ENCODE assay signal across 8 mouse cellular contexts in the genomic region with DNA sequence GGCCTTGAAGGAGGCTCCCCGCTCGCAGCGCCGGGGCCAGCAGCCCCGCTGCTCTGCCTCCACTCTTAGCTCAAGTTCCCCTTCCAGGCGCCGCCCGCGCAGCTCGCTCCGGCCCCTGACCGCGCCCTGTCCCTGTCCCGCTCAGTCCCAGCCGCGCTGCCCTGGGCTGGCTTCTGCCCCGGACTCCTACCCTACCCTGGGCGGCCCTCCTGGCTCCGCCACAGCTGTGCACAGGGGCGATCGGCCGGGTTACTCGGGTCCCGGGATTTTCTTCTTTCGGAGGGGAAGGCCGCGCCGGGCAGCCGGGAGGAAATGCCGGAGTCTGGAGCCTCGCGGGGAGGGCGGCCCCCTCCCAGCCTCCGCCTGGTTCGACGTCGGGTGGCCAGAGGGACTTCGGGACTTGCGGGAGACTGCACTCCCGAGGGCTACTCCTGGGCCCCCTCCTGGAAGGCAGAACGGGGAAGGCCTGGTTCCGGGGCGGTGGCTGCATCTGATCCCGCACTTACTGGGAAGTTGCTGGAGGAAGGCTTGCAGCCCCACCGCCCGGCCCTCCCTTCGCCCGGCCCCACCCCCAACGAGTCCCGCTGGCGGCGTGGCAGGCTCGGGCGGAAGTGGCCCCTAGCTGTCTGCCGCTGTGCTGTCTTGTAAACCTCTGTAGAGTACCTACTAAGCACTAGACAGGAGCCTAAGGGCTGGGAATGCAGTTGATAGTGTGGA. TPM values are rescaled to one million over a fixed set of nuclear protein-coding genes. Genes with fewer than 3 reads are reported as not detected.
DNase-seq lines count a peak whose midpoint lies in the region; ATAC-seq and TF ChIP-seq lines count a peak whose summit lies in the region.

A gene (minus strand): TSS at position 545 of the 717 bp plus-strand sequence.

- intact Hi-C loops in gastrocnemius, postnatal 36 days (cut with DNase I): loop anchor here (2.0 kb wide), 2 partner anchors 43 to 79 kb away; a partner anchor contains a TSS

- peak within 1 kb of the TSS; percentile 98 for H3K9ac ChIP-seq in limb, embryonic 14.5 days (ENCODE audit: low read depth, low read length, severe bottlenecking)
- peak within 1 kb of the TSS; percentile 72 for H3K9ac ChIP-seq in midbrain, embryonic 13.5 days (replicated peaks)

- peak within 1 kb of the TSS; percentile 81 for H3K27ac ChIP-seq in limb, embryonic 14.5 days (replicated peaks; ENCODE audit: low read depth, low read length)
- H3K27ac ChIP-seq in midbrain, embryonic 13.5 days: no peak within 1 kb of the TSS
- peak within 1 kb of the TSS; percentile 80 for H3K27ac ChIP-seq in spleen, adult 2 months (ENCODE audit: insufficient read depth, low read length)

- TF ChIP-seq POLR2A in limb, embryonic 14.5 days (IDR thresholded peaks at IDR 0.05; ENCODE audit: borderline replicate concordance, extremely low read depth, insufficient read depth, insufficient read length): 0 out of 2 replicates have a peak, but pooled peaks have one; percentile 49
- no peak for TF ChIP-seq POLR2A in spleen, adult 2 months (IDR thresholded peaks at IDR 0.05; ENCODE audit: low read depth, low read length)

- no peaks in the 10 kb centered on the region for H3K9me3 ChIP-seq in limb, embryonic 14.5 days (ENCODE audit: control insufficient read depth, low read length)
- no peaks in the 10 kb centered on the region for H3K9me3 ChIP-seq in midbrain, embryonic 13.5 days

- H3K4me2 ChIP-seq in limb, embryonic 14.5 days (replicated peaks; ENCODE audit: low read depth, low read length, severe bottlenecking): peak within 1 kb of the TSS; percentile 85
- peak within 1 kb of the TSS; percentile 83 for H3K4me2 ChIP-seq in midbrain, embryonic 13.5 days (replicated peaks)

- peak; percentile 83 for ATAC-seq in common myeloid progenitor, adult 5-6 weeks (replicated peaks; ENCODE audit: low read depth, poor library complexity, severe bottlenecking)
- ATAC-seq in inflammation-experienced regulatory T-cells, adult 6 months: peak; percentile 89
- ATAC-seq in limb, embryonic 14.5 days (ENCODE audit: low FRiP score, low read depth): peak; percentile 80
- peak; percentile 90 for ATAC-seq in midbrain, embryonic 13.5 days

- H3K27me3 ChIP-seq in limb, embryonic 14.5 days (ENCODE audit: control insufficient read depth, insufficient read depth, low read length): peaks cover 8% of the 10 kb centered on the region; the same call in 1 of the 2 replicates
- peaks cover 60% of the 10 kb centered on the region for H3K27me3 ChIP-seq in midbrain, embryonic 13.5 days
- peaks cover 7% of the 10 kb centered on the region; the same call in 1 of the 2 replicates for H3K27me3 ChIP-seq in spleen, adult 2 months (ENCODE audit: control insufficient read depth, insufficient read depth, low read length)

- DNase-seq in R1 (ENCODE audit: low read depth, low spot score): peak; percentile 78
- peak; percentile 80 to 82 for DNase-seq in gastrocnemius, postnatal 36 days
- DNase-seq in limb, embryonic 14.5 days (ENCODE audit: low spot score): peak; percentile 76
- peak in 1 of 2 experiments; percentile 46 for DNase-seq in spleen, adult 2 months (ENCODE audit: low read depth in 1 of 2, low spot score in 2 of 2)
- DNase-seq in cerebellum, adult 11 months: no peak

- peaks cover 35% of the 10 kb centered on the region for H3K4me1 ChIP-seq in limb, embryonic 14.5 days (ENCODE audit: control insufficient read depth, insufficient read depth, low read length)
- H3K4me1 ChIP-seq in midbrain, embryonic 13.5 days (replicated peaks): peaks cover 14% of the 10 kb centered on the region
- peaks cover 16% of the 10 kb centered on the region for H3K4me1 ChIP-seq in spleen, adult 2 months (ENCODE audit: control insufficient read depth, insufficient read depth, insufficient read length)

- peaks cover 25% of the 10 kb centered on the region for H3K36me3 ChIP-seq in limb, embryonic 14.5 days (ENCODE audit: control insufficient read depth, insufficient read depth, low read length)
- no peaks in the 10 kb centered on the region for H3K36me3 ChIP-seq in midbrain, embryonic 13.5 days
- H3K36me3 ChIP-seq in spleen, adult 2 months (ENCODE audit: control insufficient read depth, insufficient read depth, low read length): no peaks in the 10 kb centered on the region

- 0% methylated on average over 35 of the region's 55 CpGs for WGBS in limb, embryonic 14.5 days
- under 1% methylated on average over 55 of the region's 55 CpGs for WGBS in midbrain, embryonic 13.5 days
- 1% methylated on average over 55 of the region's 55 CpGs for WGBS in spleen, adult 2 months

- peak within 1 kb of the TSS; percentile 84 for H3K4me3 ChIP-seq in limb, embryonic 14.5 days (replicated peaks; ENCODE audit: low read length)
- H3K4me3 ChIP-seq in midbrain, embryonic 13.5 days (replicated peaks): peak within 1 kb of the TSS; percentile 54
- peak within 1 kb of the TSS; percentile 64 for H3K4me3 ChIP-seq in spleen, adult 2 months (ENCODE audit: extremely low read depth, insufficient read depth, insufficient read length)

- no peak for TF ChIP-seq CTCF in spleen, adult 2 months (IDR thresholded peaks at IDR 0.05; ENCODE audit: extremely low read depth, insufficient read depth, insufficient read length, insufficient replicate concordance)

RNA-seq across cellular contexts. Expression of the gene that starts here (rescaled TPM):
- 6.5 and 8.3 TPM in 2 replicates for total RNA-seq in common myeloid progenitor, adult 5-6 weeks (2017)
- 1 to 10 TPM; 8.0 to 8.8 TPM for total RNA-seq in gastrocnemius, postnatal 36 days (2021)
- polyA plus RNA-seq in inflammation-experienced regulatory T-cells, adult 6 months (2017; shearing (Covaris generic)): 1 to 10 TPM in 1 of 3 experiments, under 1 TPM in 2; 0.46 to 1.1 (median 0.68) TPM
- 18.1 and 20.7 TPM in 2 replicates for polyA plus RNA-seq in limb, embryonic 14.5 days (2012; rRNA removed)
- polyA plus RNA-seq in limb, embryonic 14.5 days (2014; fragmentation: Nextera tagmentation; extraction: Ambion mirVana): 5.5 and 5.7 TPM in 2 replicates
- 0.75 and 0.79 TPM in 2 replicates for polyA plus RNA-seq in midbrain, embryonic 13.5 days (2015; fragmentation: Nextera tagmentation; extraction: Ambion mirVana)
- 7.6 and 10.4 TPM in 2 replicates for polyA plus RNA-seq in spleen, adult 2 months (2012; rRNA removed)

Comparison
In these comparisons a context has a peak if more than half of its experiments do, and no peak if none do; other contexts are left out.
1. Peak in ATAC-seq, H3K4me3 ChIP-seq, H3K9ac ChIP-seq and H3K4me2 ChIP-seq in midbrain, embryonic 13.5 days; RNA of the gene not detected or under 1 TPM.